Mouse (Mus musculus) ES-E14 (cell line): ENCODE measurements around the gene C87436.

ENCODE experiments used
- CHD2 ChIP-seq: IDR thresholded peaks from 2 replicates; pipeline ENCODE4 v1.6.1; 2014; ENCODE audit warnings: mild to moderate bottlenecking, low read depth, low read length, inconsistent platforms
- MAFK ChIP-seq: IDR thresholded peaks from 2 replicates; pipeline ENCODE4 v1.6.1; 2014; ENCODE audit warnings: mild to moderate bottlenecking, low read depth, low read length, inconsistent platforms; ENCODE audit not compliant: insufficient read depth
- ZC3H11A ChIP-seq: IDR thresholded peaks from 2 replicates; pipeline ENCODE4 v1.6.1; 2012; ENCODE audit warnings: low read depth, mild to moderate bottlenecking, inconsistent platforms, low read length, borderline replicate concordance
- ZNF384 ChIP-seq: IDR thresholded peaks from 2 replicates; pipeline ENCODE4 v1.6.1; 2012; ENCODE audit warnings: low read depth, low read length, inconsistent platforms

DNA sequence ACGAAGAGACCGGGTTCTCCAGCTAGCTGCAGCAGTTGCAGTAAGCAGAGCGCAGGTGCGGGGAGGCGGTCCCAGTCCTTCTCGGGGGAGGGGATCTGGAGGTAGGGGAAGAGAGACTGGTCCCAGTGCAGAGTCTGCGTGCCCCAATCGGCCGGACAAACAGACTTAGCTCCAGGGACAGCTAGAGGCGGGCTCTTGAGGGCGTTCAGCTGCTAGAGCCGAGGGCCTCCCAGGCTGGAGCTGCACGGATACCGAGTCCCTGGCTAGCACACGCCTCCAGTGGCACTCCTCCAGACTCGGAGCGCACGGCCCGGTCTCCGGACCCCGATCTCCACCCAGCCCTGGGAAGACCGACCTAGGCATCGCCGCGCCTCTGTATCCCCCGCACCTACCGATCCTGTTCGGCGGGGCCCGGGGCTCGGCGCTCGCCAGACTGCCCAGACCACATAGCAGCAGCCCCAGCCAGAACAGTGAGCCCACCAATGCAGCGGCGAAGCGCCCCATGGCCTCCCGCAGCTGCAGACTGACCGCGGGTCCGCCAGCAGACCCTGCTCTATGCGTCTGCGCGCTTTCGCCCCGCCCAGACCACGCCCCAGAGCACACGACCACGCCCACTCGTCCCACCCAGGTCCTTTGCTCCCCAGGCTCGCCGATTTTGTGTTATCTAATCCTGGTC, 41.5 kb upstream of the C87436 start, which contains the start of gene Pcyox1:
- no peak for TF ChIP-seq ZNF384
- TF ChIP-seq CHD2: no peak
- TF ChIP-seq MAFK: no peak
- TF ChIP-seq ZC3H11A: no peak
